Mouse (Mus musculus) C2C12 (cell line): Measurements from ENCODE around the gene Taok1.

Experiments
- CEBPB ChIP-seq: IDR thresholded peaks from one replicate; pipeline ENCODE4 v1.6.1; 2011; ENCODE audit warnings: low read depth, mild to moderate bottlenecking, control low read depth, moderate library complexity
- CTCF ChIP-seq: IDR thresholded peaks from one replicate; pipeline ENCODE4 v1.5.1; 2011; ENCODE audit not compliant: control insufficient read depth, insufficient read depth, insufficient read length
- MAX ChIP-seq: IDR thresholded peaks from one replicate; pipeline ENCODE4 v1.6.1; 2011; ENCODE audit warnings: mild to moderate bottlenecking, control low read depth

GRCm38 (mm10) chr11:77519043-77519442 is 88.6 kb downstream of the Taok1 start, which contains the start of gene Gm10392:
- TF ChIP-seq CTCF, result no peak
- TF ChIP-seq CEBPB, result no peak
- TF ChIP-seq MAX, result no peak
